Mouse (Mus musculus) heart, postnatal 14 days (tissue): ENCODE measurements at regions not wholly inside any gene's neighbourhood (a gene's known extent, or its start where the extent isn't known, plus 50 kb on each side); places are given as distances from the start of the nearest gene placed in this dataset.

Experiments used
- DNase-seq, 2 experiments: peaks; one replicate each; pipeline ENCODE4 v3.0.0; 2021 to 2022
- intact Hi-C: fragments of 180-260 bp; cut with DNase I; formaldehyde crosslinking; loops from one replicate; pipeline ENCODE4 v1.15.1; 2025

- intact Hi-C loops = no loop called here
- DNase-seq = no peak
Measured at GRCm38 (mm10) chr14:9492228-9492627, 826.2 kb upstream of the 4930452B06Rik start.

GRCm38 (mm10) chr14:9488585-9488984 is 822.5 kb upstream of the 4930452B06Rik start:
- no peak for DNase-seq
- intact Hi-C loops = no loop called here

- intact Hi-C loops = no loop called here
- DNase-seq = peak in 1 of 2 experiments; percentile 7
Measured at GRCm38 (mm10) chr14:9478981-9479380, 812.9 kb upstream of the 4930452B06Rik start.

- intact Hi-C loops = no loop called here
- peak; percentile 15 to 16 for DNase-seq
Measured at GRCm38 (mm10) chr14:9475169-9475568, 809.1 kb upstream of the 4930452B06Rik start.

- DNase-seq = no peak
- intact Hi-C loops = no loop called here
Measured at GRCm38 (mm10) chr14:9469686-9470085, 803.6 kb upstream of the 4930452B06Rik start.

GRCm38 (mm10) chr14:9468654-9469053 is 802.6 kb upstream of the 4930452B06Rik start:
- intact Hi-C loops = no loop called here
- no peak for DNase-seq

GRCm38 (mm10) chr14:9467690-9468458 is 801.8 kb upstream of the 4930452B06Rik start:
- intact Hi-C loops = no loop called here
- DNase-seq = no peak

- no peak for DNase-seq
- intact Hi-C loops = no loop called here
Measured at GRCm38 (mm10) chr14:9460006-9460405, 794.0 kb upstream of the 4930452B06Rik start.

GRCm38 (mm10) chr14:9458856-9459255 is 792.8 kb upstream of the 4930452B06Rik start:
- DNase-seq = no peak
- intact Hi-C loops = no loop called here

GRCm38 (mm10) chr14:9457801-9458495 is 791.9 kb upstream of the 4930452B06Rik start:
- intact Hi-C loops = no loop called here
- DNase-seq = no peak

GRCm38 (mm10) chr14:9455986-9456385 is 789.9 kb upstream of the 4930452B06Rik start:
- DNase-seq = no peak
- intact Hi-C loops = no loop called here

GRCm38 (mm10) chr14:9449942-9450341 is 783.9 kb upstream of the 4930452B06Rik start:
- peak; percentile 49 to 56 for DNase-seq
- intact Hi-C loops = no loop called here

GRCm38 (mm10) chr14:9437896-9438295 is 771.9 kb upstream of the 4930452B06Rik start:
- intact Hi-C loops = no loop called here
- DNase-seq = no peak

GRCm38 (mm10) chr14:9435136-9435535 is 769.1 kb upstream of the 4930452B06Rik start:
- intact Hi-C loops = no loop called here
- no peak for DNase-seq

GRCm38 (mm10) chr14:9433081-9433590 is 767.1 kb upstream of the 4930452B06Rik start:
- intact Hi-C loops = no loop called here
- DNase-seq = no peak

GRCm38 (mm10) chr14:9431798-9432197 is 765.8 kb upstream of the 4930452B06Rik start:
- intact Hi-C loops = no loop called here
- DNase-seq = no peak

- DNase-seq = no peak
- intact Hi-C loops = no loop called here
Measured at GRCm38 (mm10) chr14:9411822-9412403, 745.9 kb upstream of the 4930452B06Rik start.

GRCm38 (mm10) chr14:9403688-9404087 is 737.6 kb upstream of the 4930452B06Rik start:
- intact Hi-C loops = no loop called here
- DNase-seq = no peak

GRCm38 (mm10) chr14:9400861-9401260 is 734.8 kb upstream of the 4930452B06Rik start:
- intact Hi-C loops = no loop called here
- no peak for DNase-seq

- peak; percentile 84 to 85 for DNase-seq
- intact Hi-C loops = loop anchor here (5.0 to 10.0 kb wide), 3 partner anchors 459 to 1914 kb away; no protein-coding TSS in a partner anchor
Measured at GRCm38 (mm10) chr14:9393271-9393771, 727.3 kb upstream of the 4930452B06Rik start.
